Mouse (Mus musculus) retina, adult 2 months (tissue): ENCODE results near the gene Alpl.

ENCODE experiments used
- DNase-seq: peaks from one replicate; pipeline ENCODE4 v3.0.0-alpha.2; 2012; ENCODE audit warnings: low read depth, low spot score

Alpl gene

GRCm38 (mm10) chr4:137717671-137718070, 78.5 kb downstream of the Alpl start:
- DNase-seq, result no peak

- no peak for DNase-seq
Observed at GRCm38 (mm10) chr4:137717005-137717404, 79.2 kb downstream of the Alpl start.

DNA sequence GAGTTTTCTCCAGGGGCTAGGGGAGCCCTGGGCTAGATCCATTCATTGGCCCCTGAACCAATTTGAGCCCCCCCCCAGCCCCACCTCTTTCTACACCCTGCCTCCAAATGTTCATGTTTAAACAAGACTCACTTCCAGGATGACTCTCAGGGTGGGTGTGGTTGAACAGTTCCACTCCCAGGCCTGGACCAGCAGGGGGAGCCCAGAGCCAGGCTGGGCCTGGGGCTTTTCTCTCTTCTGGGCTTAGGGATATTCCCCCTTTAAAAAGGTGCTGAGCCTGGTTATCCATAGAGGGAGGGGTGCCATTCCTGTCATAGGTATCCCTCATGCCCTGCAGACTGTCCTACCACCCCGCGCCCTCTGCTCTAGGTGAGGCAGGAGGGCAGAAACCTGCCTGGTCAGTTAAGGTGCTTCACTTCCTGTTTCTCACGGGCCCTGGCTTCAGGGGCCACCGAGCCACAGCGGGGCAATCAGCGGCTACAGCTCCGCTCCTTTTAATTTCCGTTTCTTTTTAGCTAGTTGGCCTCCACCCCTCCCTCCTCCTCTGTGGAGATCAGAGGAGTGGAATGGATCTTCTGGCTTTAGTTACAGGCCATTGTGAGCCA, 82.1 kb downstream of the Alpl start:
- no peak for DNase-seq

GRCm38 (mm10) chr4:137712963-137713362, 83.2 kb downstream of the Alpl start:
- DNase-seq, result no peak

DNA sequence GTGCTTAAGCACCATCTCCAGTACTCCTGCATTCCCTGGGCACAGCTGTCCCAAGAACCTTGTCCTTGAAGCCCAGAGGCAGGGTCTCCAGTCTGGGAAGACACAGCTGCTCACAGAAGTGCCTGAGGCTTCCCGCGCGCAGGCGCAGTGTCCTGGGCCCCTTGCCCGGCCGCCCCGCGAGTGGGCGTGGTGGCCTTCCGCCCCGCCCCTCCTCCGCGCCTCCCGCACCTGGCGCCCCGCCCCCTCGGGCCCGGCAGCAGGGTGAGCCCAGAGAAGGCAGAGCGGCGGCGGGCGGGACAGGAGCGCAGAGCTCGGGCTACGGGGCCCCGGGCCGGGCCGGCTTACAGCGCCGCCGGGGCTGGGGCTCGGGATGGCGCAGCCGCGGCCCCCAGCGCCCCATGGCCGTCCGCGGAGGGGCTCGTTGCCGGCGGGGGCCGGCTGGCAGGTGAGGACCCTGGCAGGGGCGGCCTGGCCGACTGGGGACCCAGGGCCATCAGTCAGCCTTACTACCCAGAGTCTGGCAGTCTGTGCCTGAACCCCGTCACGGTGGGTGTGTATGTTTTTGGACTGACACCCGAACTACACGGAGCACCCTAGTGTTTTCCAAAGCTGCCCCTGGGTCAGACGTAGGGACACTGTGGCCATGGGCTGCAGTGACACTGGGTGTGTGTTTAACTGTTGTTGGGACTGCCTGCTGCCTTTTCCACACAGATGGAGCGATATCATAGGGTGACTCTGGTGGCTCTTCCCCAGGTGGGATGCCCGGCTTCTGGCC, 88.8 kb downstream of the Alpl start:
- DNase-seq, result no peak

DNA sequence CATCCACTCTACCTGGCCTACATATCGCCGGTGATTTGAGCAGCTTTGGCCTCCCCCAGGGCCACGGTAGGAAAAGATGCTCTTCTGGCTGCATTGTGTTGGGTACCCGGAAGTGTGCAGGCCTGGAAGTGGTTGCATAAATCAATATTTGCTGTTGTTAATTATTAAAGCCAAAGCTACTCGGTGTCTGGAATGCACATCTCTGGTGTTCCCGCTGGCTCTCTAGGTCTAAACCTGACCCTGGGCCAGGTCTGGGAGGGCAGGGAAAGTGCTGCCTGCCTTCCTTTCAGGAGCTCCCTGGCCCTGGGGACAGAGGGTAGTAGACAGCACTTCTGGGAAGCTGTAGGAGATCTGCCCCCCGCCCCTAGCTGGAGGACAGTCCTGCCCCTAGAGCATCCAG, 89.7 kb downstream of the Alpl start:
- DNase-seq, result no peak

- DNase-seq, result no peak
Observed at GRCm38 (mm10) chr4:137705379-137705778, 90.8 kb downstream of the Alpl start.

DNA sequence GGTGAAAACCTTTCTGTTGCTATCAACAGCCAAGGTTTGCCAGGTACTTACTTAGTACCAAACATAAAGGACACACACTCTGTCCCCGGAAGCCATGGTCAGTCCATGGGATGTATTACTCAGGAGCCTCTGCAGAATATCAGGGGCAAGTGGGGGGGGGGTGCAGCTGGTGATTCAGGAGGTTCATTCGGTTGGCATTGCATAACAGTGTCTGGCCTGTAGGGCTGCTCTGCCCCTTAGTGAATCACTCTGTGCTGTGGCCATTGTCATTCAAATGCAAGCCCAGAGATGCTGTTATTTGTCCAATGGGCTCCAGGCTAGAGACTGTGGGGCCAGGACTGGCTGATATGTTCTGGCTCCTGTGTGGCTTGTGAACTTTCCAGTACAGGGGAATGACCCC, 91.6 kb downstream of the Alpl start:
- DNase-seq, result no peak

- no peak for DNase-seq
Observed at GRCm38 (mm10) chr4:137703077-137703476, 93.1 kb downstream of the Alpl start.

GRCm38 (mm10) chr4:137700960-137701359, 95.2 kb downstream of the Alpl start:
- no peak for DNase-seq

DNA sequence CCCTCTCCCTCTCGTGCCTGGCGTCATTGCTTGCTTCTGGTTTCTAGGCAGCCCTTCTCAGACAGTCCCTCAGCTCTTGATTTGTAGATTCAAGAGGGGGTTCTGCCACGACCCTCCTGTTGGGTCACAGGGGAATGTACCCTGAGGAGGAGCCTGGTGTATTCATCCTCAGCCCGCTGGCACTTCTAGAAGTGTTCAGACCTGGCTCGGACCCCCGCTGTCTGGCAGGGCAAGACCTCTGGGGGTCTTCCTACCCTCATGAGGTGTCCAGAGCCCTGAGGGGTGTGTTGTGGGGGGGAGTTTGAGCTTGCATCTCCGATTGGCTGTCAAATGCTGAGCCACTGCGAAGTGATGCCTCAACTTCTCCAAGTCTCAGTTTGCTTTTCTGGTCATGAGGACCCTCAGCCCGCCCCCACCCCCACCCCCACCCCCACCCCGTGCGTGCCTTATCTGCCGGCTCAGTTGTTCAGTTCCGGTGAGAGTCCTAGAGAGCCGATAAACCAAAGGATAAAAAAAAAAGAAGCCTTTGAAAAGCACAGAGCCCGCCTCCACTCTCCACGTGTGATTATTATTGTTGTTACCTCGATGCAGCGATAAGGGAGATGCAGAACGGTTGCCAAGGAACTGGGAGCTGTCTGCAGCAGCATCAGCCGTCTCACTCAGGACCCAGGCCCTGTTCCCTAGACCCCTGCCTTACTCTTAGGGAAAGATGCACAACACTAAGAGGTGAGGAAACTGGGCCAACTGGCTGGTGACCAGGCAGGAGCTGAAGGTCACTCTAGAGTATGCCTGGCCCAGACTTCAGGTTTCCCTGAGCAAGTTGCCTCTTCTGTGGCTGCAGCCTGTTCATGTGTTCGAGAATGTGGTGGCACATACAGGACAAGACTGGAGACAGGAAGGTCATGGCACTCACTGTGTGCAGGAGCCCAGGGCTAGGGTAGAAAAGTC, 96.6 kb downstream of the Alpl start:
- DNase-seq, result no peak

GRCm38 (mm10) chr4:137698076-137698985, 97.9 kb downstream of the Alpl start:
- no peak for DNase-seq

DNA sequence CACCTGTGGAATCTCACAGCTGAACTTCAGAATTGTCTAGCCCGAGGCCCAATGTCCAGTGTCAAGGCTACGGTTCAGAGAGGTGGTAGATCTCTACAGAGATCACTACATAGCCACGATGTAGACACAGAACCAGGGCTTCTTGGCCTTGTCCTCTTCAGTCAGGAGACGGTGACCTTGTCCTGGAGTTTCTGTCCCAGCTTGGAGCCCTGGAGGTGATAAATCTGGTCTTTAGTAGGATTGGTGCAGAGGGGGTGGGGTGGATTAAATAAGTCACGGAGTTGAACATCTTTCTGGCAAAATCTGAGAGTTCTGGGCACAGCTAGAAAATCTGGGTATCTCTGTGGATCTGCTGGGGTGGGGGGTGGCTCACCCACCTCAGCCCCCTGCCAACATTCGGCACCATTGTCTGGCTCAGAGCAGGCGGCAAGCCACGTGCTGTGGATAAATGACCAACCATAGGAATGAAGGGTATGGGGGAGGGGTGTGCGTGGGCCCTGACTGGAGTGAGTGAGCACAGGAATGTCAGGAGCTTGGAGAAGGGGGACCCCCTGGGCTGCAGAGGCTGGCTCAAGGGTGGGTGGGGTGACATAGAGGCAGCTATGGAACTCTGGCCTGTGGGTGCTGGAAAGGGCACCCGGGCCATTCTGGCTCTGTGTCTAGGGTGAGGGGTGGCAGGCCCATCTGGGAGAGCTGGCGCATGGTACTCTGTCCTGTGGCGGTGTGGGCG, 98.9 kb downstream of the Alpl start:
- DNase-seq, result no peak

- no peak for DNase-seq
Observed at GRCm38 (mm10) chr4:137695900-137696299, 100.3 kb downstream of the Alpl start.

GRCm38 (mm10) chr4:137695300-137695699, 100.9 kb downstream of the Alpl start:
- DNase-seq, result no peak

GRCm38 (mm10) chr4:137692107-137692902, 103.9 kb downstream of the Alpl start:
- no peak for DNase-seq
